Mouse (Mus musculus) stomach, embryonic 15.5 days (tissue): ENCODE results near the gene Epas1. TPM values are rescaled to one million over a fixed set of nuclear protein-coding genes. Genes with fewer than 3 reads are reported as not detected.

Experiments used
- ATAC-seq: fragments of 200-750 bp; cut with Nextera tagmentation; 2 replicates; pipeline ENCODE4 v1.8.0; 2017; ENCODE audit warnings: low read depth, moderate number of reproducible peaks, moderate TSS enrichment; ENCODE audit not compliant: insufficient read depth, low FRiP score
- H3K27ac ChIP-seq: fragments of 300-500 bp; sonication (generic); 2 replicates; pipeline ENCODE4 v1.5.1; 2015; ENCODE audit warnings: mild to moderate bottlenecking, inconsistent platforms
- H3K27me3 ChIP-seq: fragments of 300-500 bp; sonication (generic); replicated peaks from 2 replicates; pipeline ENCODE4 v1.6.1; 2015; ENCODE audit warnings: inconsistent platforms
- H3K36me3 ChIP-seq: fragments of 300-500 bp; sonication (generic); 2 replicates; pipeline ENCODE4 v1.6.1; 2015; ENCODE audit warnings: inconsistent platforms
- H3K4me1 ChIP-seq: fragments of 300-500 bp; sonication (generic); 2 replicates; pipeline ENCODE4 v1.6.1; 2015; ENCODE audit warnings: inconsistent platforms
- H3K4me2 ChIP-seq: fragments of 300-500 bp; sonication (generic); 2 replicates; pipeline ENCODE4 v1.6.1; 2015; ENCODE audit warnings: mild to moderate bottlenecking, inconsistent platforms
- H3K4me3 ChIP-seq: fragments of 300-500 bp; sonication (generic); replicated peaks from 2 replicates; pipeline ENCODE4 v1.5.1; 2015; ENCODE audit warnings: inconsistent platforms
- H3K9ac ChIP-seq: fragments of 300-500 bp; sonication (generic); 2 replicates; pipeline ENCODE4 v1.6.1; 2015; ENCODE audit warnings: inconsistent platforms
- H3K9me3 ChIP-seq: fragments of 300-500 bp; sonication (generic); 2 replicates; pipeline ENCODE4 v1.6.1; 2016; ENCODE audit warnings: inconsistent platforms
- WGBS: fragments of 180-500 bp; shearing (Covaris S2); methylation state at CpG from one replicate; pipeline ENCODE4 v1.1.7; 2015; 5-methylcytosine and 5-hydroxymethylcytosine counted together
- polyA plus RNA-seq: library from polyadenylated mRNA; unstranded; fragments of >200 nt; fragmentation: Nextera tagmentation; extraction: Ambion mirVana; gene quantifications from 2 replicates; pipeline ENCODE4 v1.2.1, GENCODE M21; 2015

The Epas1 gene
- polyA plus RNA-seq, 1 experiment from 2014 or later: 4.2 TPM

DNA sequence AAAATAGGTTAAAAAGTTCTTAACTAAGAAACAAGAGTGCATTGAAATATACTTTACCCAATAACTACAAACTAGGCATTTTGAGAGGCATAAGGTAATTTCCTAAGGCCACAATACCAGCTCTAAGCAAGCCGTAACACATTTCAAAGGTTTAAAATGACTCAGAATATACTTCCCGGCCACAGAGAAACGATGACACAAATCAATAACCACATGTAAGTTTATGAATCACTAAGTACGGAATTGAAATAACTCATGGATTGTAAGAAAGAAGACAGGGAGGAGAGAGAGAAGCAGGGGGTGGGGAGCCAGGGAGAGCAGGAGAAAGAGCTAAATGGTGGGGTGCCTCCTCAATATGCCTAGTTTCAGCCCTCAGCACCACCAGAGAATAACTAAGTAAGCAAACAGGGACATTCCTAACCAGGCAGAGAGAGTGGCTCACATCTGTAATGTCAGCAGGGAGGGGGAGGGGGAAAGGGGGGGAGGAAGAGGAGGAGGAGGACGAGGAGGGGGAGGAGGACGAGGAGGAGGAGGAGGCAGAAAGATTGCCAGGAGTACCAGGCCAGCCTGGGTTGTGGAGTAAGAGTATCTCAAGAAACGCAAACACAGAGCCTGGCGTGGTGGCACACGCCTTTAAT, 97.3 kb downstream of the Epas1 start:
- no peak overlapping the region for H3K27ac ChIP-seq
- no peak for ATAC-seq
- H3K9ac ChIP-seq: no peak overlapping the region
- no peaks in the 10 kb centered on the region for H3K27me3 ChIP-seq
- no peaks in the 10 kb centered on the region for H3K36me3 ChIP-seq
- H3K4me2 ChIP-seq: no peak overlapping the region
- H3K4me1 ChIP-seq: no peaks in the 10 kb centered on the region
- H3K9me3 ChIP-seq: no peaks in the 10 kb centered on the region
- WGBS: 57% methylated on average over 9 of the region's 9 CpGs
- H3K4me3 ChIP-seq: no peak overlapping the region

DNA sequence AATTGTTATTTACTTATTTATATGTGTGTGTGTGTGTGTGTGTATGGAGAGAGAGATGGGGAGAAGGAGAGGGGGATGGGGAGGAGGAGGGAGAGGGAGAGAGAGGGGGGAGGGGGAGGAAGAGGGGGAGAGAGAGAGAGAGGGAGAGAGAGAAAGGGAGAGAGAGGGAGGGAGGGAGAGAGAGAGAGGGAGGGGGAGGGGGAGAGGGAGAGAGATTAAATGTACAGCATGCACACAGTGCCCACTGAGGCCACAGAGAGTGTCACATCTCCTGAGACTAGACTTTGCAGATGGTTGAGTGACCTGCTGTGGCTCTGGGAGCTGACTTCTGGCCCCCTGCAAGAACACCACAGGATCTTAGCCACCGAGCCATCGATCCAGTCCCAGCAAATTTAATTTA, 98.3 kb downstream of the Epas1 start:
- 81% methylated on average over 2 of the region's 2 CpGs for WGBS

DNA sequence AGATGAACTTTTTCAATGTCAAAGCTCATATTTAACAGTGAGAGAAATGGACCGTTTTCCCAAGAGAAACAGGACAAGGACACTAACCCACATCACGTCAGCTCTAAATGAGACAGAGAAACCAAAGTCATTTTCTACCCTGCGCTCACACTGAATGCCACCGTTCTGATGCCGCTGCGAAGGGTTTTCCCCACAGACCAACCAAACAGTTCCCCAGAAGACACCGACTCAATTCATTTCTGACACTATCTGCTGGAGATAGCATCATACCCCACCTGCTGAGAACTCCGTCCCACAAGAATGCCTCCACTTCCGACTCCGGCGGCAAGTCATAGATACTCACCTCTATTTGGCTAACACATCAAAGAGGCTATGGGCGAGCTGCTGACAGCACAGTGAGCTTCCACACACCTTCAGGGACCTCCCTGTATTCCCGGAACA, 99.1 kb downstream of the Epas1 start:
- Histone ChIP-seq H3K4me3 (no peak overlapping the region), H3K4me1 (no peaks in the 10 kb centered on the region), H3K9me3 (no peaks in the 10 kb centered on the region), H3K27ac (no peak overlapping the region), H3K27me3 (no peaks in the 10 kb centered on the region), H3K36me3 (no peaks in the 10 kb centered on the region), H3K4me2 (no peak overlapping the region), H3K9ac (no peak overlapping the region)
- WGBS: 73% methylated on average over 13 of the region's 13 CpGs
- no peak for ATAC-seq

More for the DNA sequence above, 98.3 kb downstream of the Epas1 start:
- Histone ChIP-seq H3K4me2 (no peak overlapping the region), H3K9me3 (no peaks in the 10 kb centered on the region), H3K27me3 (no peaks in the 10 kb centered on the region), H3K36me3 (no peaks in the 10 kb centered on the region), H3K27ac (no peak overlapping the region), H3K9ac (no peak overlapping the region), H3K4me1 (no peaks in the 10 kb centered on the region), H3K4me3 (no peak overlapping the region)
- no peak for ATAC-seq

DNA sequence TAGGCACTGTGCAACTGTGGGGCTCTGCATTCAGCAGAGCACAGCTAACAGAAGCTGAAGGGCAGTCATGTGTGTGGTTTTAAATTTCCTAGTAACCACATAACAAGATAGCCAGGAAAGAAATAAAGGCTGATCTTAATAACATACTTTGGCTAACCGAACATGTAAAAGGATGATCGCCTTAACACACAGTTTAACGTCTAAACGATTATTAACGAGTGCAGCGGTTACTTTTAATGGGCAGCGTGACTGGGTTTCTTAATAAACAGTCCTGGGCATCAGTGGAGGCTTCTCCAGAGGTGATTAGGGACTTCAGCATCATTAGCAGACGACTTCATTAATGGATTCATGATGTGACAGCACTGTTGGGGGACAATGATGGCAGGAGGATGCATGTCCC, 117.1 kb downstream of the Epas1 start:
- Histone ChIP-seq H3K4me3 (no peak overlapping the region), H3K27me3 (no peaks in the 10 kb centered on the region), H3K9ac (no peak overlapping the region), H3K4me1 (no peaks in the 10 kb centered on the region), H3K36me3 (no peaks in the 10 kb centered on the region), H3K4me2 (no peak overlapping the region), H3K27ac (no peak overlapping the region), H3K9me3 (no peaks in the 10 kb centered on the region)
- no peak for ATAC-seq
- WGBS: 85% methylated on average over 8 of the region's 8 CpGs

DNA sequence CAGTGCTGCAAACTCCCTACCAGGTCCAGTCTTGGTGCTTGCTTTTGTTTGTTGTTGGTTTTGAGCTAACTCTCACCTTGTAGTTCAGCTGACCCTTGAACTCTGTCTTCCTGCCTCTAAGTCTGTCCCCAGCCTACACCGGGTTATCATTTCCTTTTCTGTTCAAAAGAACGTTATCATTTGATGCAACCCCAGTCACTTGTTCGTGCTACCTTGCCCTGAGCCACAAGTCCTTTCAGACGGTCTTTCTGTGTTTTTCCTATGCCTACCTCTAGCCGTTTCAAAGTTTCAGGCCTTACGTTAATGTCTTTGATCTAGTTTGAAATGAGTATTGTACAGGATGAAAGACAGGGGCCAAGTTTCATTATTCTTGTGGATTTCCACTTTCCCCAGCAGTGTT, 119.1 kb downstream of the Epas1 start:
- Histone ChIP-seq H3K4me1 (no peaks in the 10 kb centered on the region), H3K27ac (no peak overlapping the region), H3K9ac (no peak overlapping the region), H3K27me3 (no peaks in the 10 kb centered on the region), H3K9me3 (no peaks in the 10 kb centered on the region), H3K4me3 (no peak overlapping the region), H3K4me2 (no peak overlapping the region), H3K36me3 (no peaks in the 10 kb centered on the region)
- ATAC-seq: no peak
- 58% methylated on average over 6 of the region's 6 CpGs for WGBS

DNA sequence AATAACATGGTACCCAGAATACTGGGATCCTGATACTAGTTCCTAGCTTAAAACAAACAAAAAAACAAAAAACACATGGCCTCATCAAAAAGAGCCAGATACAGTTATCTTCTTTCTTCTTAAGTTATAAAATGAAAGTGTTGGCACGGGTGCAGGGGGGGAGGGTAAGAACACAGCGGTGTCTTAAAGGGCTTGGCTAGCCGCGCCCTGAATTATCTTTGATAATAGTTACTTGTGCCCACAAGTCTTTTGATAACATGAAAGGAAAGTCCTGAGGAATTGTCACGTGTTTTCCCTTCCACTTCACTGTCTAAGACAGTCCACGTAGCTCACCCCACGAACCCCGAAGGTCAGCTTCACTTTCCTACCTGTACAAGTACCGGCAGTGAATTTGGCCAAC, 123.4 kb downstream of the Epas1 start:
- Histone ChIP-seq H3K27me3 (no peaks in the 10 kb centered on the region), H3K36me3 (no peaks in the 10 kb centered on the region), H3K9ac (no peak overlapping the region), H3K4me1 (no peaks in the 10 kb centered on the region), H3K9me3 (no peaks in the 10 kb centered on the region), H3K27ac (no peak overlapping the region), H3K4me2 (no peak overlapping the region), H3K4me3 (no peak overlapping the region)
- ATAC-seq: no peak
- WGBS: 69% methylated on average over 9 of the region's 9 CpGs

DNA sequence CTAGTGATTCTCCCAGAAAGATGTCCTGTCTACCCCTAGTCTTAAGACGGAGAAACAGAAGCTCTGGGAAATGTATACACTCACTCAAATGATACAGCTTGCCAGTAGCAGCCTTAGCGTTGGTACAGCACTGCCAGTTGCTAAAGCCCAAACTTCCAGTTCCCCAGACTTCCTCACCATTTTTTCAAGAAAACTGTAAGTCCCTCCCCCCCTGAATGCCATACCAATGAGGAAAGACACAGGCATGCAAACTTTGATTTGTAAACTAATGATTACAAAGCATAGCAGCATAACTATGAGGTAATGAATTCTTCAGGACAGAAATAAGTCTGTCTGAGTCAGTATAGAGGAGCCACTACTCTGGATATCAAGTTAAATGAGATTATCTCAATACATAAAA, 124.2 kb downstream of the Epas1 start:
- Histone ChIP-seq H3K36me3 (no peaks in the 10 kb centered on the region), H3K9ac (no peak overlapping the region), H3K9me3 (no peaks in the 10 kb centered on the region), H3K4me3 (no peak overlapping the region), H3K4me2 (no peak overlapping the region), H3K27me3 (no peaks in the 10 kb centered on the region), H3K27ac (no peak overlapping the region), H3K4me1 (no peaks in the 10 kb centered on the region)
- whole genome bisulfite sequencing: 53% methylated on average over 2 of the region's 2 CpGs
- no peak for ATAC-seq

DNA sequence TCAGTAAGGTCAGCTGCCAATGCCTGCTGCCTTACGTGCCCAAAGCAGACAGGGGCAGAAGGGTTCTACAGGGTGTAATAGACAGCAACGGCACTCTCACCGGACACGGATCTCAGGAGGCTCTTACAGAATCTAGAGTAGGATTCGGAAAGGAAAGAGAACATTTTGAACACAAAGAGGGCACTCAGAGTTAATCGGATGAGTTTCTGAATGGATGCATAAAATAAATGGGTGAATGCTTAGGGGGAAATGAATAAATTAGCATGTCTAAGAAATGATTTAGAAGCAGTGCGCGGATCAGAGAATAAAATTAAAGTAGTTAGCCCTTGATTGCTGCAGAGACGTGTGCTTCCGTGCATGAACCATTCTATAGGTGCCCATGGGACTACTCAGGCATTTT, 126.6 kb downstream of the Epas1 start:
- no peak overlapping the region for H3K4me2 ChIP-seq
- H3K4me3 ChIP-seq: no peak overlapping the region
- H3K36me3 ChIP-seq: no peaks in the 10 kb centered on the region
- ATAC-seq: no peak
- WGBS: 88% methylated on average over 10 of the region's 10 CpGs
- H3K27ac ChIP-seq: no peak overlapping the region
- H3K27me3 ChIP-seq: no peaks in the 10 kb centered on the region
- H3K9me3 ChIP-seq: no peaks in the 10 kb centered on the region
- H3K4me1 ChIP-seq: no peaks in the 10 kb centered on the region
- H3K9ac ChIP-seq: no peak overlapping the region

DNA sequence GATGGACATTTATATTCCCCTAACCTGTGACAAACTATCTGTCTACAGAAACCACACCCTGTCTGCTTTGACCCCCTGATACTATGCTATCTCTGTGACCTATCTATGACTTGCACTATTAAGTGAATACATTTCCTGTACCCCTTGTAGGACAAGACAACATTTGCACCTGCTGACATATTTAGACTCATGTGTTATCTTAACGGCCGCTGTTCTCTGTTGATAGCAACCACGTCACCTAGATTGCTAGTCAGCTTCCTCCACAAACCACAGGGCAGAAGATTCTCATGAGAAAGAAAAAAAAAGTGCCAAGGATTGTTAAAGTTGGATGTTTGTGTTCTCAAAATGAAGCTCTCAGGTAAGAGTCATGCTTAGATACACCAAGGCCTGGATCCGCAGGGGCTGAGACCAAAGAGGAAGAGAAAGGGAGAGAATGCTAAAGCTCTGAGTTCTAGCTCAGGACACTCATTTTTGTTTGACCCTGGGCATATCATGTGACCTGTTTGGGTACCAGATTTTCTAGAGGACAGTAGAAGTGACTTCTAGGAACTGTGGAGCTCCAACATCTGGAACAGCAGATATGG, 127.1 kb downstream of the Epas1 start:
- no peak for ATAC-seq
- Histone ChIP-seq H3K4me3 (no peak overlapping the region), H3K27ac (no peak overlapping the region), H3K9ac (no peak overlapping the region), H3K36me3 (no peaks in the 10 kb centered on the region), H3K9me3 (no peaks in the 10 kb centered on the region), H3K27me3 (no peaks in the 10 kb centered on the region), H3K4me2 (no peak overlapping the region), H3K4me1 (no peaks in the 10 kb centered on the region)
- WGBS: 69% methylated on average over 4 of the region's 4 CpGs

Other genes with a start within 250 kb of the Epas1 start
- gene Gm10309, start 248.5 kb upstream of the Epas1 start, polyA plus RNA-seq: 0.31 and 0.35 TPM in 2 replicates
- gene Tmem247, start 163.6 kb downstream of the Epas1 start, polyA plus RNA-seq: not detected in 2 replicates
- gene Atp6v1e2, start 194.2 kb downstream of the Epas1 start, polyA plus RNA-seq: 0.13 TPM in 1 of 2 replicates, not detected in the other
- gene Rhoq, start 209.4 kb downstream of the Epas1 start, polyA plus RNA-seq: 13.9 TPM in 2 replicates